Mouse (Mus musculus): ENCODE measurements at regions not wholly inside any gene's neighbourhood (a gene's known extent, or its start where the extent isn't known, plus 50 kb on each side); places are given as distances from the start of the nearest gene placed in this dataset.

GRCm38 (mm10) chr15:85683716-85684115 is 51.1 kb upstream of the Ppara start:
- no peaks in the 10 kb centered on the region for H3K27me3 ChIP-seq (ENCODE audit: control insufficient read depth, insufficient read depth, low read length)
- peak overlapping the region; percentile 31 for H3K27ac ChIP-seq (ENCODE audit: control insufficient read depth, insufficient read depth, low read depth, low read length)
- no peak overlapping the region for H3K4me3 ChIP-seq (ENCODE audit: control insufficient read depth, low read depth, low read length)
- peaks cover 6% of the 10 kb centered on the region for H3K4me1 ChIP-seq (ENCODE audit: control insufficient read depth, insufficient read depth, low read length)
- no peaks in the 10 kb centered on the region for H3K36me3 ChIP-seq (ENCODE audit: control insufficient read depth, insufficient read depth, low read length)
- no peak for TF ChIP-seq CTCF (IDR thresholded peaks at IDR 0.05; ENCODE audit: control insufficient read depth, insufficient read depth, insufficient replicate concordance, low read depth, low read length)
- TF ChIP-seq POLR2A (IDR thresholded peaks at IDR 0.05; ENCODE audit: control insufficient read depth, low read depth, low read length): no peak

- peak overlapping the region; percentile 31 for H3K27ac ChIP-seq (ENCODE audit: control insufficient read depth, insufficient read depth, low read depth, low read length)
- H3K36me3 ChIP-seq (ENCODE audit: control insufficient read depth, insufficient read depth, low read length): no peaks in the 10 kb centered on the region
- TF ChIP-seq POLR2A (IDR thresholded peaks at IDR 0.05; ENCODE audit: control insufficient read depth, low read depth, low read length): no peak
- no peak for TF ChIP-seq CTCF (IDR thresholded peaks at IDR 0.05; ENCODE audit: control insufficient read depth, insufficient read depth, insufficient replicate concordance, low read depth, low read length)
- no peak overlapping the region for H3K4me3 ChIP-seq (ENCODE audit: control insufficient read depth, low read depth, low read length)
- H3K27me3 ChIP-seq (ENCODE audit: control insufficient read depth, insufficient read depth, low read length): no peaks in the 10 kb centered on the region
- H3K4me1 ChIP-seq (ENCODE audit: control insufficient read depth, insufficient read depth, low read length): peaks cover 6% of the 10 kb centered on the region
Measured at GRCm38 (mm10) chr15:85684164-85684708, 50.5 kb upstream of the Ppara start.

- peaks cover 4% of the 10 kb centered on the region for H3K4me1 ChIP-seq (ENCODE audit: control insufficient read depth, insufficient read depth, low read length)
- no peak overlapping the region for H3K4me3 ChIP-seq (ENCODE audit: control insufficient read depth, low read depth, low read length)
- H3K27me3 ChIP-seq (ENCODE audit: control insufficient read depth, insufficient read depth, low read length): no peaks in the 10 kb centered on the region
- H3K27ac ChIP-seq (ENCODE audit: control insufficient read depth, insufficient read depth, low read depth, low read length): no peak overlapping the region
- H3K36me3 ChIP-seq (ENCODE audit: control insufficient read depth, insufficient read depth, low read length): no peaks in the 10 kb centered on the region
- no peak for TF ChIP-seq POLR2A (IDR thresholded peaks at IDR 0.05; ENCODE audit: control insufficient read depth, low read depth, low read length)
- TF ChIP-seq CTCF (IDR thresholded peaks at IDR 0.05; ENCODE audit: control insufficient read depth, insufficient read depth, insufficient replicate concordance, low read depth, low read length): no peak
Measured at GRCm38 (mm10) chr15:85684875-85685274, 49.9 kb upstream of the Ppara start.
